Mouse (Mus musculus): ENCODE data around the gene Large2.
"Not testable (repeated sequence)": the region's sequence is repeated elsewhere in the genome, so short reads cannot be mapped to it uniquely, and the experiment has no call there.

Gene Large2

GRCm38 (mm10) chr2:92374514-92374913 lies at the start of gene Large2, which contains the start of gene Pex16:
TSS of gene Large2 (minus strand) at chr2:92374869.
TSS of gene Pex16 (plus strand) at chr2:92374676.
- no peak for DNase-seq (ENCODE audit: low read depth, low spot score)

- no peak for DNase-seq (ENCODE audit: low read depth, low spot score)
Measured at GRCm38 (mm10) chr2:92423702-92424461, 49.2 kb upstream of the Large2 start.

GRCm38 (mm10) chr2:92423156-92423555 lies 48.5 kb upstream of the Large2 start:
- DNase-seq (ENCODE audit: low read depth, low spot score): no peak

GRCm38 (mm10) chr2:92422388-92423135 lies 47.9 kb upstream of the Large2 start:
- no peak for DNase-seq (ENCODE audit: low read depth, low spot score)

- DNase-seq (ENCODE audit: low read depth, low spot score): no peak
Measured at GRCm38 (mm10) chr2:92421723-92422387, 47.2 kb upstream of the Large2 start.

- DNase-seq (ENCODE audit: low read depth, low spot score): no peak
Measured at GRCm38 (mm10) chr2:92411705-92412104, 37.0 kb upstream of the Large2 start.

GRCm38 (mm10) chr2:92408309-92409045 lies 33.8 kb upstream of the Large2 start:
- DNase-seq (ENCODE audit: low read depth, low spot score): no peak

- DNase-seq (ENCODE audit: low read depth, low spot score): no peak
Measured at GRCm38 (mm10) chr2:92405687-92406086, 31.0 kb upstream of the Large2 start.

- no peak for DNase-seq (ENCODE audit: low read depth, low spot score)
Measured at GRCm38 (mm10) chr2:92404737-92405136, 30.1 kb upstream of the Large2 start.

GRCm38 (mm10) chr2:92403776-92404319 lies 29.2 kb upstream of the Large2 start:
- DNase-seq (ENCODE audit: low read depth, low spot score): no peak

GRCm38 (mm10) chr2:92402591-92403326 lies 28.1 kb upstream of the Large2 start:
- no peak for DNase-seq (ENCODE audit: low read depth, low spot score)

GRCm38 (mm10) chr2:92401091-92401561 lies 26.5 kb upstream of the Large2 start, which contains the start of gene Mapk8ip1:
TSS of gene Mapk8ip1 (minus strand) at chr2:92401263.
- no peak for DNase-seq (ENCODE audit: low read depth, low spot score)

- no peak for DNase-seq (ENCODE audit: low read depth, low spot score)
Measured at GRCm38 (mm10) chr2:92400682-92401081, 26.0 kb upstream of the Large2 start.

- not testable (repeated sequence) for DNase-seq (ENCODE audit: low read depth, low spot score)
Measured at GRCm38 (mm10) chr2:92399877-92400276, 25.2 kb upstream of the Large2 start.

GRCm38 (mm10) chr2:92397436-92397835 lies 22.8 kb upstream of the Large2 start:
- no peak for DNase-seq (ENCODE audit: low read depth, low spot score)

GRCm38 (mm10) chr2:92395535-92395934 lies 20.9 kb upstream of the Large2 start:
- DNase-seq (ENCODE audit: low read depth, low spot score): no peak

GRCm38 (mm10) chr2:92392318-92393264 lies 17.9 kb upstream of the Large2 start:
- DNase-seq (ENCODE audit: low read depth, low spot score): no peak

GRCm38 (mm10) chr2:92391703-92392317 lies 17.1 kb upstream of the Large2 start:
- DNase-seq (ENCODE audit: low read depth, low spot score): no peak

- no peak for DNase-seq (ENCODE audit: low read depth, low spot score)
Measured at GRCm38 (mm10) chr2:92391116-92391515, 16.4 kb upstream of the Large2 start.

Data from WW6 (cell line).